Mouse (Mus musculus) forebrain, postnatal 0 days (tissue): ENCODE measurements around the gene Arpin. TPM values are rescaled to one million over a fixed set of nuclear protein-coding genes. Genes with fewer than 3 reads are reported as not detected.

ENCODE experiments used
- ATAC-seq: fragments of 200-750 bp; cut with Nextera tagmentation; 2 replicates; pipeline ENCODE4 v1.8.0; 2017; ENCODE audit warnings: mild to moderate bottlenecking, moderate library complexity
- DNase-seq: peaks from one replicate; pipeline ENCODE4 v3.0.0-alpha.2; 2015
- H3K27ac ChIP-seq: fragments of 300-500 bp; sonication (generic); 2 replicates; pipeline ENCODE4 v1.5.1; 2014; ENCODE audit warnings: low read depth, mild to moderate bottlenecking, antibody characterized with exemption, low read length, moderate library complexity, mixed read lengths
- H3K27me3 ChIP-seq: fragments of 300-500 bp; sonication (generic); 2 replicates; pipeline ENCODE4 v1.6.1; 2014; ENCODE audit warnings: mild to moderate bottlenecking, low read length, mixed read lengths; ENCODE audit not compliant: insufficient read depth
- H3K36me3 ChIP-seq: fragments of 300-500 bp; sonication (generic); 2 replicates; pipeline ENCODE4 v1.6.1; 2014; ENCODE audit warnings: mild to moderate bottlenecking, moderate library complexity; ENCODE audit not compliant: insufficient read depth
- H3K4me1 ChIP-seq: fragments of 300-500 bp; sonication (generic); 2 replicates; pipeline ENCODE4 v1.6.1; 2014; ENCODE audit warnings: antibody characterized with exemption; ENCODE audit not compliant: insufficient read depth
- H3K4me2 ChIP-seq: fragments of 300-500 bp; sonication (generic); 2 replicates; pipeline ENCODE4 v1.6.1; 2014; ENCODE audit warnings: low read depth, mild to moderate bottlenecking, moderate library complexity
- H3K4me3 ChIP-seq: fragments of 300-500 bp; sonication (generic); 2 replicates; pipeline ENCODE4 v1.5.1; 2014; ENCODE audit warnings: low read depth, low read length, mixed read lengths
- H3K9ac ChIP-seq: fragments of 300-500 bp; sonication (generic); 2 replicates; pipeline ENCODE4 v1.6.1; 2014; ENCODE audit warnings: mild to moderate bottlenecking
- H3K9me3 ChIP-seq: fragments of 300-500 bp; sonication (generic); 2 replicates; pipeline ENCODE4 v1.6.1; 2016; ENCODE audit warnings: low read length
- CTCF ChIP-seq: sonication (generic); IDR thresholded peaks from 2 replicates; pipeline ENCODE4 v1.5.1; 2016; ENCODE audit warnings: antibody characterized with exemption, control low read depth, low read depth
- WGBS: fragments of 180-500 bp; shearing (Covaris S2); extraction: QIAGEN DNeasy Blood & Tissue Kit; methylation state at CpG from one replicate; pipeline ENCODE4 v1.1.7; 2014; 5-methylcytosine and 5-hydroxymethylcytosine counted together
- polyA plus RNA-seq: library from polyadenylated mRNA; unstranded; fragments of >200 nt; fragmentation: Nextera tagmentation; extraction: Ambion mirVana; gene quantifications from 2 replicates; pipeline ENCODE4 v1.2.1, GENCODE M21; 2015
- total RNA-seq: library from RNA; depleted of rRNA; stranded (reverse); fragments of >200 nt; gene quantifications from 2 replicates; pipeline ENCODE4 v1.2.3, GENCODE M21; 2014

Arpin gene
- total and polyA plus RNA-seq, 2 experiments from 2014 or later = 12.5 to 22.8 TPM

DNA sequence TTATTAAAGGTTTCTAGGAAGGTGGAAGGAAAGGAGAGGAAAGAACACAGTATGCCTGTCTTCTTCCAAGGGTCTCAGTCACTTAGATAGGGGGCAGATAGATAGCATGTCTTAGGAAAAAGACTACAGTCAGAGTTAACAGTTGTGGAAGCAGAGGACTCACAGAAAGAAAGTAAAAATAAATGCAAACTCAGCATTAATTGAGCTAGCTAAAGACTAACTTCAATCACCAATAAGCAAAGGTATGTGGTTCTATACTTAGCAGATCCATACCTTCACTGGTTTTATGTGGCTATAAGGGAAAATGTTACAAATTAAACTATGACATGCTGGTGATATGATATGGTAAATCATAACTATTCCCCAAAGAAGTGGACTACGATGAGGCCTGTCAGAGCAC is 40.4 kb downstream of the Arpin start:
- no peak overlapping the region for H3K4me2 ChIP-seq
- no peaks in the 10 kb centered on the region for H3K4me1 ChIP-seq
- no peak overlapping the region for H3K4me3 ChIP-seq
- peaks cover 32% of the 10 kb centered on the region for H3K36me3 ChIP-seq
- no peak overlapping the region for H3K27ac ChIP-seq
- H3K9ac ChIP-seq = no peak overlapping the region
- no peaks in the 10 kb centered on the region for H3K9me3 ChIP-seq
- DNase-seq = no peak
- ATAC-seq = no peak
- H3K27me3 ChIP-seq = no peaks in the 10 kb centered on the region
- 92% methylated on average over 1 of the region's 1 CpGs for WGBS
- no peak for TF ChIP-seq CTCF

GRCm38 (mm10) chr7:79892576-79893428 is 42.4 kb downstream of the Arpin start:
- WGBS = 94% methylated on average over 6 of the region's 6 CpGs
- Histone ChIP-seq H3K9ac (no peak overlapping the region), H3K36me3 (peaks cover 30% of the 10 kb centered on the region), H3K9me3 (no peaks in the 10 kb centered on the region), H3K4me1 (no peaks in the 10 kb centered on the region), H3K4me3 (no peak overlapping the region), H3K27ac (no peak overlapping the region), H3K4me2 (no peak overlapping the region), H3K27me3 (no peaks in the 10 kb centered on the region)
- no peak for ATAC-seq
- no peak for TF ChIP-seq CTCF
- no peak for DNase-seq

DNA sequence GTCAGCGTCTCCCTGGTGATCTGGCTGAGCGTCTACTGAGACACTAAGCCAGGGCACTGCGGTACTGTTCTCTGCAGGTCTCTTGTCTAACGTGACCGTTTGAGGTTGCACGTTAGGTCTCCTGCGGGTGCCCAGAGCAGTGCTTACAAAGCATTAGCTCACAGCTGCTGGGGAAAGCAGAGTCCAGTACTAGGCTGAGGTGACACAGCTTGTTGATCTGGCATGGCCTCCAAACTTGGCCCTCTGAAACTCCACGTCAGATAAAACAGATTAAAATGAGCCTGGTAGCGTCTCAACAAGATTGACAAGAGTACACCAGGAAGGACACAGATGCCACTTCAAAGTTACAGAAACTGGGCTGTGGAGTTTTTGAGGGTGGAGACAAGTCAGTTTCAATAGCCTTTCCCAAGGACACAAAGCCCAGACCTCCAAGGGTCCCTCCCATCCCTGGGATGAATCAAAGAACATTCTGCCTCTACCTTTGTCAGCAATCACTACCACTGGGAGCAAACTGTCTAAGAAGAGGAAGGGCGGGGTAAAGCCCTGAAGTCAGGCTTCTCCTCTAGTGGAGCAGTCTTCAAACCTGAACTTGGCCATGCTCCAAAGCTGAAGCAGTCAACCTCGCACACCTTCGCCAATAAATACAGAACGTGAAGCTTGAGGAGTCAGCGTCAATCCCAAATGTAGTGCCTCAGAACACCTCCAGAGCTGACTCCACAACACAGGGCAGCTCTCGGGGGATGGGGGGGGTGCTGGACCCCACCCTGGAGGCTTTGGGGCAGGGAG is 44.5 kb downstream of the Arpin start:
- DNase-seq (no peak), ATAC-seq (no peak)
- Histone ChIP-seq H3K9me3 (no peaks in the 10 kb centered on the region), H3K27me3 (no peaks in the 10 kb centered on the region), H3K9ac (no peak overlapping the region), H3K4me2 (no peak overlapping the region), H3K36me3 (peaks cover 27% of the 10 kb centered on the region), H3K4me1 (no peaks in the 10 kb centered on the region), H3K27ac (no peak overlapping the region), H3K4me3 (no peak overlapping the region)
- no peak for TF ChIP-seq CTCF
- WGBS = 89% methylated on average over 15 of the region's 15 CpGs

GRCm38 (mm10) chr7:79888603-79889002 is 46.6 kb downstream of the Arpin start:
- Histone ChIP-seq H3K4me2 (no peak overlapping the region), H3K27me3 (no peaks in the 10 kb centered on the region), H3K4me3 (no peak overlapping the region), H3K36me3 (peaks cover 30% of the 10 kb centered on the region), H3K9me3 (no peaks in the 10 kb centered on the region), H3K27ac (no peak overlapping the region), H3K4me1 (no peaks in the 10 kb centered on the region), H3K9ac (no peak overlapping the region)
- WGBS = 94% methylated on average over 9 of the region's 9 CpGs
- DNase-seq (no peak), ATAC-seq (no peak)
- TF ChIP-seq CTCF = no peak

GRCm38 (mm10) chr7:79883613-79884334 is 51.4 kb downstream of the Arpin start:
- H3K27ac ChIP-seq = no peak overlapping the region
- DNase-seq (no peak), ATAC-seq (no peak)
- H3K36me3 ChIP-seq = peaks cover 56% of the 10 kb centered on the region
- no peak overlapping the region for H3K9ac ChIP-seq
- WGBS = 93% methylated on average over 7 of the region's 7 CpGs
- no peak overlapping the region for H3K4me2 ChIP-seq
- H3K4me3 ChIP-seq = no peak overlapping the region
- H3K27me3 ChIP-seq = no peaks in the 10 kb centered on the region
- TF ChIP-seq CTCF = no peak
- H3K4me1 ChIP-seq = no peaks in the 10 kb centered on the region
- H3K9me3 ChIP-seq = no peaks in the 10 kb centered on the region

GRCm38 (mm10) chr7:79881901-79882300 is 53.3 kb downstream of the Arpin start:
- Histone ChIP-seq H3K27ac (no peak overlapping the region), H3K36me3 (peaks cover 50% of the 10 kb centered on the region), H3K4me2 (no peak overlapping the region), H3K27me3 (no peaks in the 10 kb centered on the region), H3K9ac (no peak overlapping the region), H3K4me1 (no peaks in the 10 kb centered on the region), H3K9me3 (no peaks in the 10 kb centered on the region), H3K4me3 (no peak overlapping the region)
- no peak for DNase-seq
- TF ChIP-seq CTCF = no peak
- WGBS = 95% methylated on average over 6 of the region's 6 CpGs
- ATAC-seq = no peak
